Mouse (Mus musculus) brain, embryonic 14.5 days (tissue): Measurements from ENCODE around the gene Gm13306. TPM values are rescaled to one million over a fixed set of nuclear protein-coding genes. Genes with fewer than 3 reads are reported as not detected.
"Not testable (repeated sequence)": the region's sequence is repeated elsewhere in the genome, so short reads cannot be mapped to it uniquely, and the experiment has no call there.

Experiments used
- DNase-seq: peaks from one replicate; pipeline ENCODE4 v3.0.0-alpha.2; 2011; ENCODE audit warnings: low read depth
- polyA plus RNA-seq: library from polyadenylated mRNA; depleted of rRNA; stranded (reverse); fragments of >200 nt; gene quantifications from 2 replicates; pipeline ENCODE4 v1.2.3, GENCODE M21; 2012; rRNA removed

The Gm13306 gene
- 1.2 and 2.1 TPM in 2 replicates for polyA plus RNA-seq

GRCm38 (mm10) chr4:42153136-42153535, at the start of gene Gm13306:
Gm13306 (plus strand) TSS chr4:42153436.
- DNase-seq = not testable (repeated sequence)

- DNase-seq = not testable (repeated sequence)
Observed at GRCm38 (mm10) chr4:42114517-42114916, 38.7 kb upstream of the Gm13306 start, which contains the start of gene Gm13304. Gm13304 (plus strand) TSS chr4:42114817.

GRCm38 (mm10) chr4:42168503-42168902, 15.3 kb downstream of the Gm13306 start, which contains the start of gene Gm13305:
Gm13305 (minus strand) TSS chr4:42168603.
- not testable (repeated sequence) for DNase-seq

DNA sequence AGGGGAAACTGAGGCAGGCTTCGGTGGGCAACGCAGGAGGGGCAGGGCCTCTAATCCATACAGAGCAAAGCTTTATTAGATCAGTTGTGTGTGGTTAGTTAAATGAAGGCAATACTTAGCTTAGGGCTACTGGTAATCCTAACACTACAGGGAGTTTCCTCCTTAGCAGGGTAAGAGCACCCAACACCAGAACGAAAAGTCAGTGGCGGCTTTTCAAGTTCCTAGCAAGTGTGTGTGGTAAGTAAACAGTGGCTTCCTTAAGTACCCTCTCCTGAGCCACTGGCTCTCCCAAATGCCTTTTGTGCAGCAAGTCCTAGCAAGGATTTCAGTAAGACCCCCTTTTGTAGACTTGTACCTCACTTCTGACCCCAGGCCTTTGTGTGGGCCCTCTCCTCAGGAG, 25.0 kb downstream of the Gm13306 start:
- DNase-seq = not testable (repeated sequence)

DNA sequence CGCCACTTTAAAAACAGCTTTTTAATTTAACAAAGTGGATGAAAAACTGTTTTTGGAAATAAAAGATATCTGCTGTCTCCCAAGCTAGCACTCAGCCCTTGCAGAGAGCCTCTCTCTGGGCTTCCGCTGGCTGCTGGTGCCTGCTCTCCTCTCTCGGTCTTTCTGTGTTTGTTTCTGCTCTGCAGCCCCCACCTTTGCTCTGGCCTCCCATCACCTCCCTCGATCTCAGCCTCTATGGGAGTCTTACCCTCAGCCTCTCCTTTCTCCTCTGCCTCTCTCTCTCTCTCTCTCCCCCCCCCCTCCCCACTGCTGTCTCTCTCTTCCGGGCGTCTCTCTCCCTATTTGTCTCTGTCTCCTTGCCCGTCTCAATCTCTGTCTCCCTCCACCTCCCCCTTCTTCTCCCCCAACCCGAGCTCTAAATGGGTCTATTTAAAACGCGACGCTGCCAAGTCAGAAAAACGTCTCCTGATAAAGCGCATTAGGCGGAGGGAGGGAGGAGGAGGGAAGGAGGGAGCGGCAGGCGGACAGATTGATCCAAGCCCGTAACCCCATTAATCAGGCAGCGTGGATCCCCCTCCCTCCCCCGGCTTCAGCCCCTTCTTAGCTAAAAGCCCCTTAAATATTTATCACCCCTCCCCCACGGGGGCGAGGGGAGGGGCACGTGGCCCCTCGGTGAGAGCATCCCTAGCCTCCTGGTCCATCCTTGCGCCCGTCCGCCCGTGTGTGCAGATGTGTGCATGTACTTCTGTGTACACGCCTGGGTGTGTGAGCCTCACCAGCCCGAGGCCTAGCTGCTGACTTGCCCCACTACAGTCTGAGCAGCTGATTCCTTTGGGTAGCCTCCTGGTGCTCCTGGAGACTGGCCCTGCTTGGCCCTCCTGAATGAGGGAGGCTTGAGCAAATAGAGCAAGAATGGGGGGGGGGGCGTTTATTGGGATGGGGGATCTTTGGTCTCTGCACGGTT, 30.3 kb downstream of the Gm13306 start:
- not testable (repeated sequence) for DNase-seq

DNA sequence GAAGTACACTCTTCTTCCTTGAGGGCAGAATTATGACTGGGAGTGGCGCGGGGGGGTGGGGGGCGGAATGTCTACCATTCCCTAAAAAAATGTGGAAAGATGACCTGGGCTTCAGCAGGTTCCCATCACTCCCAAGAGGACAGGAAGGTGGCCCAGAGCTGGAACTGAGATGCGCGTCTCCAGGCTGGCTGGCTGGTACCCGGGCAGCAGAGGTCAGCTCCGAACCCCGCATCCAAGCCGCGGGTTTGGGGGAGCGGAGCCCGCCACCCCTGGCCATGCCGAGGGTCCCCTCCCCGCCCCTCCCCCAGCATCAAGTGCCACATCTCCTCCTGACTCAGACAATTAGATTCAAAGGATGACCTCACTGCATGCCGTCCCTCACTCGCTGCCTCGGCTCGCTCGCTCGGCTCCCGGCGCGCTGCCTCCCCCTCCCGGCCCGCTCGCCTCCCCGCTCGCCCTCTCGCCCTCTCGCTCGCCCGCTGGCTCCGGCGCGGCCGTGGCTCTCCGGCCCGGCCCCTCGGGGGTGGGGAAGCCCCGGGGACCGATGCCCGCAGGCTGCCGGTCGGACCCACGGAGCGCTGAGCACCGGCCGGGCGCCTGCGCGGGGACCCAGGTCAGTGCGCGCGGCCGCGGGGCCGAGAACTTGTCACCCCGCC, 31.2 kb downstream of the Gm13306 start:
- DNase-seq = not testable (repeated sequence)

GRCm38 (mm10) chr4:42184980-42185372, 31.7 kb downstream of the Gm13306 start:
- DNase-seq = not testable (repeated sequence)

Other genes with a start within 250 kb of the Gm13306 start
- not detected in 2 replicates for gene Gm21541, start 249.8 kb upstream of the Gm13306 start, polyA plus RNA-seq
- gene Gm20878, start 211.9 kb upstream of the Gm13306 start, polyA plus RNA-seq = 8.5 and 12.9 TPM in 2 replicates
- gene Fam205a4, start 187.4 kb upstream of the Gm13306 start, polyA plus RNA-seq = 0.67 and 1.3 TPM in 2 replicates
- 1.5 TPM in 2 replicates for gene Gm21093, start 118.7 kb upstream of the Gm13306 start, polyA plus RNA-seq
- not detected in 2 replicates for gene Gm3893, start 62.2 kb upstream of the Gm13306 start, polyA plus RNA-seq
- not detected in 2 replicates for gene Gm13304, start 38.6 kb upstream of the Gm13306 start, polyA plus RNA-seq
- 0.14 and 0.18 TPM in 2 replicates for gene Gm13305, start 15.2 kb downstream of the Gm13306 start, polyA plus RNA-seq
- gene Gm10600, start 87.2 kb downstream of the Gm13306 start, polyA plus RNA-seq = not detected in 2 replicates
- not detected in 2 replicates for gene Ccl21b, start 102.3 kb downstream of the Gm13306 start, polyA plus RNA-seq
- gene Gm21953, start 140.8 kb downstream of the Gm13306 start, polyA plus RNA-seq = not detected in 2 replicates
- 1.1 TPM in 1 of 2 replicates, not detected in the other for gene Fam205a3, start 164.9 kb downstream of the Gm13306 start, polyA plus RNA-seq